Mouse (Mus musculus) embryo, embryonic 10.5 days (tissue): Measurements from ENCODE around the gene 5730596B20Rik.

Experiments used
- DNase-seq: peaks from one replicate; pipeline ENCODE4 v3.0.0-alpha.2; 2015; ENCODE audit warnings: low spot score

5730596B20Rik gene

GRCm38 (mm10) chr6:52200073-52200750, 22.9 kb downstream of the 5730596B20Rik start:
- DNase-seq = no peak

DNA sequence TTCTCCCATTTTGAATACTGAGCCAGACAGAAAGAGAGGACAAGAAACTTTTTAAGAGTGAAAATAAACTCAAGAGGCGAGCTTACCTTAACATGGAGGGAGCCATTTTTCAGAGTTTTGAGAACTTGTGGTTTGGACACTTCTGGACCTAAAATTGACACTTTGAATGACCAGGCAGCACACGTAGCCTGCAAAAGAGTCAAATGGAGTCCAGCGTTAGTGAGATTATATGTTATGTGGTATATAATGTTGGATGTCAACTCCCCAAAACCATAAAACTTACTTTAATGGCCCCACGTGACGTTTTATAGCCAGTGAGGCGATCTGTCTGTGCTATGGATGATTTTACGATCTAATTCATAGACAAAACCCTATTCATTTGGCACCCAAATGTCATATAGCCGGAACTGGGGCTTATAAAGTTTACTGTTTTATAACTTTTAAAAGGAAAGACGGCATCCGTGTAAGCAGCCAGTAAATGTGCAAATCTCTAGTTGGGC, 23.5 kb downstream of the 5730596B20Rik start:
- DNase-seq = no peak

GRCm38 (mm10) chr6:52201269-52201668, 24.0 kb downstream of the 5730596B20Rik start:
- no peak for DNase-seq

GRCm38 (mm10) chr6:52202362-52203120, 25.2 kb downstream of the 5730596B20Rik start:
- no peak for DNase-seq

DNA sequence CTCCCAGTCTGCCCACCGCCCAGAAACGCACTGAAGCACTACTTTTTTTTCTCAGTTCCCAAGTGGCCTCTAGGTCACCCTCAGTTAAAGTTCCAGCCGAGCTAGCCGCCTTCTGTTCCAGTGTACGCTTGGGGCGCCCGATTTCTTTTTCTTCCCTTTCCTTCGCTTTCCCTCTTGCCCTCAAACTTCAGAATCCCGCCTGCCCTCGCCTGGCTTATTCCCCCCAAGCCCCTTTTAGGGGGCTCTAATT, 25.7 kb downstream of the 5730596B20Rik start:
- DNase-seq = no peak

DNA sequence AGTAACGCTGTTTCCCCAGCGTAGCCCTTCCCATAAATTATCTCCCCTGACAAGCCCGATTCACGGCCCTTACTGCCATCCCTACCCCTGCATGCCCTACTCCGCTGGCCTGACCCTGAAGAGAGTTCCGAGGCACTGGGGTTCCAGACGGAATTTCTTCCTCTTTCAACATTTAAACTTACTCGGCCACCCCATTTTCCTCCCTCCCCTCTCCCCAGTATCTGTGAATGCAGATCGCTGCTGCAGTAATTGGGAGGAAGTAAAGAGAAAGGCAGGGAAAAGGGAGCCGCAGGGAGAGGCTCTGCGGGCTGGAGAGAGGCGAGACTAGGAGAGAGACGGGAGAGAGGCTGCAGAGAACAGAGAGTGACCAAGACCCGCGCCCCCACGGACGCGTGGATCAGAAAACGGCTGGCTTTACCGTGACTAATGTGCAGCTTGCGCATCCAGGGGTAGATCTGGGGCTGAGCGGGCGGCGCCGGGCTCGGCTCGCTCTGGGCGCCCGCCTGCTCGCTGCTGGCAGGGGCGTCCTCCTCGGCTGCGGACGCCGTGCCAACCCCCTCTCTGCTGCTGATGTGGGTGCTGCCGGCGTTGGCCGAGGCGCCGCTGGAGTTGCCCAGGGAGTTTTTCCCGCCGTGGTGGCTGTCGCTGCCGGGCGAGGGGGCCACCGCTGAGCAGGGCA, 26.2 kb downstream of the 5730596B20Rik start:
- DNase-seq = no peak

DNA sequence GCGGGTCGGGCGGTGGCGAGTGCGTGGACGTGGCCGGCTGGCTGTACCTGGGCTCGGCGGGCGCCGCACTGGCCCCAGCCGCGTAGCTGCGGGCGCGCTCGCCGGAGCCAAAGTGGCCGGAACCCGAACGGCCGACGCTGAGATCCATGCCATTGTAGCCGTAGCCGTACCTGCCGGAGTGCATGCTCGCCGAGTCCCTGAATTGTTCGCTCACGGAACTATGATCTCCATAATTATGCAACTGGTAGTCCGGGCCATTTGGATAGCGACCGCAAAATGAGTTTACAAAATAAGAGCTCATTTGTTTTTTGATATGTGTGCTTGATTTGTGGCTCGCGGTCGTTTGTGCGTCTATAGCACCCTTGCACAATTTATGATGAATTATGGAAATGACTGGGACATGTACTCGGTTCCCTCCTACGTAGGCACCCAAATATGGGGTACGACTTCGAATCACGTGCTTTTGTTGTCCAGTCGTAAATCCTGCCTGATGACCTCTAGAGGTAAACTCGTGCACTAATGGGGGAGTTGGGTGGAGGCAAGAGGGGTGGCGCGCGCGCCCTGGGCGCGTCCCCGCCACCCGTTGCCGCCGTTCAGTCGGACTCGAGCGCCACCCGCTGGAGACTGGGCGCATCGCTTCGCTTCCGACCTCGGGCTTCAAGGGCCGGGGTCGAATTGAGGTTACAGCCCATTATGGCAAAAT, 26.9 kb downstream of the 5730596B20Rik start, which contains the start of gene Hoxa5:
Gene Hoxa5, minus strand, starts transcription at position 538 of the 703 bp plus-strand sequence.
- DNase-seq = peak; percentile 93

- DNase-seq = no peak
Observed at GRCm38 (mm10) chr6:52205221-52205620, 27.9 kb downstream of the 5730596B20Rik start.

- DNase-seq = no peak
Observed at GRCm38 (mm10) chr6:52205638-52206621, 28.6 kb downstream of the 5730596B20Rik start.

- DNase-seq = no peak
Observed at GRCm38 (mm10) chr6:52206882-52207683, 29.8 kb downstream of the 5730596B20Rik start.

- no peak for DNase-seq
Observed at GRCm38 (mm10) chr6:52207684-52207976, 30.3 kb downstream of the 5730596B20Rik start.

GRCm38 (mm10) chr6:52208072-52208867, 31.0 kb downstream of the 5730596B20Rik start, which contains the start of gene Hoxa6:
Gene Hoxa6, minus strand, starts transcription at chr6:52208722.
- DNase-seq = no peak

DNA sequence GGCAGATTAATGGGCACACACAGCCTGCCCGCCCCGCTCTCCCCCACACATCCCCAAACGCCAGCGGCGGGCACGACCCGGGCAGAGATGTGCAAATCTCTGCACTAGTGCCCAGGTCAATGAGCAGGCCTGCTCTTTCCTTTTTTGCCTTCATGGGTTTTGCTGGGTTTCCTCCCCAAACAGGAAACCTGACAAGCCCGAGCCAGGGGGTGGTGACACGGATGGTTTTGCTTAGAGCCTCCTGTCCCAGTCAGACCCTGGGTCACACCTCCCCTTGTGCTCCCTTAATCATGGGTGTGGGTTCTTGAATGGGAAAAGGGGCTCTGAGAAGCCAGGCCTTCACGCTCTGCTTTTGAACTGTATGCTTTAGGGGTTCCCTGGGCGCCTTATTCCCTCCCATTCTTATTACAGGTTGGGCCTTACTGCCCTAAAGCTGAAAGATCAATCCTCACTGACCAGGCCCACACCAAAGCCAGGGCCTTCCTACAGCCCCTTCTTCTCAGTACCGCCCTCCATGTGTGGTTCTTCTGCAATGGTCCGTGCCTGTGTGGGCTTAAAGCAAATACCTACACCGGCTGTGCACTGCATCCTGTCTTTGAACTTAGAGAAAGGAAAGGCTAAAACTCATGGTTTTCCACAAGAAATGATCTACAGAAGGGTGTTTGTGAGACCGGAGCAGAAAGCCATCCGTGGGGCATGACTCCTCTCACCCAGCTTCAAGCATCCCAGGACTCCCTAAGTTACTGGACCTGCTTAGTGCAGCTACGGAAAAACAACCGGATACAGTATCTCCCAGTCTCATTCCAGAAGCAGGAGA, 31.8 kb downstream of the 5730596B20Rik start:
- no peak for DNase-seq

DNA sequence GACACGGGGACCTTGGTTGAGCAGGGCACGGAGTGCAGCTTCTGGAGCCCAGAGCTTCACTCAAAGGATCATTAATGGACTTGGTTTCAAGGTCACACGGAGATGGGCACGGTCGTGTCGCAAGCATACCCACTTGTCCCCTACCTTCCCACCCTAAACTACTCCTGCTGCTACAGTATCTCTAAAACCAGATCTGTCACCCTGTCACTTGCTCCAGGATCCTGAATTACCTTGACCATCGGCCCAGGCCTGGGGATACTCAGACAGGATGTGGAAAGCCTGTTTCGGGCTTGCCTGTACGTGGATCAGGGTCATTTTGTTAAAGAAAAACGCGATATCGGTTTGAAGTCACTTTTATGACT, 32.4 kb downstream of the 5730596B20Rik start:
- DNase-seq = no peak

- peak; percentile 86 for DNase-seq
Observed at GRCm38 (mm10) chr6:52211170-52211935, 34.1 kb downstream of the 5730596B20Rik start.

DNA sequence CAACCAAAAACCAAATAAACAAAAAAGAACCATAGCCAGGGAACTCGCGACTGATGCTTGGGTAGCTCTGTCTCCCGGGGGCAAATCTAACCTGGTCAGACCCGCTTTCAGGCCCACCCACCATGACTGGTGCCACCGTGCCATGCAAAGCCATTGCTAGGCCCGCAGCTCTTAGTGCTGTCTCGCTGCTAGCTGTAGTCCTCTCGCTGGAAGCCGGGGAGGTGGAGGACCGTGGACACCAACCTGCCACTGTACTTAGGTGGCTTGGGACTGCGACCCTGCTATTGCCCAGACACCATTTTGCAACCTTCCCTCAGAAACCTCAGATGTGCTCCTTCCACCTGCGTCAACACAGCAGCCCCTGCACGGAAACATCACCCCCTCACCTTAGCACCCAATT, 34.7 kb downstream of the 5730596B20Rik start:
- no peak for DNase-seq

DNA sequence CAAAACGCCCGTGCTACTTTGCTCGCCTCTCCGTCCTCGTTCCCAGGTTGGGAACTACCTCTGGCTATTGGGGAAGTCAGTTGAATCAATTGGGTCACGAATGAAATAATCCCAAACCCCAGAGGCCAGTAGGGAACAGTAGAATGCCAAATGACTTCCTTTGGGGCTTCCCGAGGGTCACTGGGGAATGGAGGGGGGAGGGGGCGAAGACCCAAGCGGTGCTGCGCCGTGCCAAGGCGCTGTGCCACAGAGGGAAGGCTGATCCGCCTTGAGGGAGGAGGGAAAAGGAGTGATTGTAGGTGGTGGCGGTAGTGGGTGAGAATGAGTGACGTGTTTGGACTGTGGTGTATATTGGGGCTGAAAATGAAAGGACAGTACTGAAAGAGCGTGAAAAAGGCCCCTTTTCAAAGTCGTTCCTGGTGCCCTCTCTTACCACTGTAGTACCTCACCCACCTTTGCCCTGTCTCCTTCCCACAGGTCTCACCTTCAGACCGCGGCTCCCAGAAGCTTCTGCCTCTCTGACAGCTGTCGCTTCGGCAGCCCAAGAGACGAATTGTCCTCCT, 35.3 kb downstream of the 5730596B20Rik start:
- DNase-seq = no peak
